Mouse (Mus musculus): ENCODE results near the gene Copz2. TPM values are rescaled to one million over a fixed set of nuclear protein-coding genes. Genes with fewer than 3 reads are reported as not detected.
"Not testable (repeated sequence)": the region's sequence is repeated elsewhere in the genome, so short reads cannot be mapped to it uniquely, and the experiment has no call there.

Copz2 gene
- 102 and 105 TPM in 2 replicates for polyA plus RNA-seq (2014; fragmentation: Nextera tagmentation; extraction: Ambion mirVana)

- H3K27ac ChIP-seq (ENCODE audit: low read depth, low read length): peak within 1 kb of the TSS; percentile 29; the same call in 1 of the 2 replicates
- H3K36me3 ChIP-seq (ENCODE audit: control insufficient read depth, insufficient read depth, low read length): no peaks in the 10 kb centered on the region
- WGBS (ENCODE audit: insufficient replicate concordance): 1% methylated on average over 54 of the region's 60 CpGs
- H3K4me3 ChIP-seq (ENCODE audit: low read depth, low read length): peak within 1 kb of the TSS; percentile 75
- peak within 1 kb of the TSS; percentile 94 for H3K4me2 ChIP-seq
- no peaks in the 10 kb centered on the region for H3K9me3 ChIP-seq (replicated peaks; ENCODE audit: control insufficient read depth, low read length)
- no peaks in the 10 kb centered on the region for H3K27me3 ChIP-seq (ENCODE audit: control insufficient read depth, insufficient read depth, low read length)
- H3K4me1 ChIP-seq (ENCODE audit: control insufficient read depth, insufficient read depth, low read length): peaks cover 8% of the 10 kb centered on the region
- peak; percentile 83 for ATAC-seq (replicated peaks; ENCODE audit: insufficient number of reproducible peaks, low FRiP score, low TSS enrichment)
- peak within 1 kb of the TSS; percentile 85 for H3K9ac ChIP-seq (ENCODE audit: low read depth, low read length)
Observed at GRCm38 (mm10) chr11:96849681-96850467, at the start of gene Copz2. Gene Copz2, plus strand, starts transcription at chr11:96849870.

- no peaks in the 10 kb centered on the region for H3K9me3 ChIP-seq (replicated peaks; ENCODE audit: control insufficient read depth, low read length)
- peaks cover 46% of the 10 kb centered on the region for H3K36me3 ChIP-seq (ENCODE audit: control insufficient read depth, insufficient read depth, low read length)
- 90% methylated on average over 5 of the region's 5 CpGs for whole genome bisulfite sequencing (ENCODE audit: insufficient replicate concordance)
- no peak overlapping the region for H3K9ac ChIP-seq (ENCODE audit: low read depth, low read length)
- no peak overlapping the region for H3K27ac ChIP-seq (ENCODE audit: low read depth, low read length)
- H3K4me3 ChIP-seq (ENCODE audit: low read depth, low read length): no peak overlapping the region
- no peaks in the 10 kb centered on the region for H3K27me3 ChIP-seq (ENCODE audit: control insufficient read depth, insufficient read depth, low read length)
- H3K4me1 ChIP-seq (ENCODE audit: control insufficient read depth, insufficient read depth, low read length): no peaks in the 10 kb centered on the region
- no peak overlapping the region for H3K4me2 ChIP-seq
- no peak for ATAC-seq (replicated peaks; ENCODE audit: insufficient number of reproducible peaks, low FRiP score, low TSS enrichment)
Observed at GRCm38 (mm10) chr11:96805606-96806005, 44.1 kb upstream of the Copz2 start.

GRCm38 (mm10) chr11:96808066-96808465 lies 41.6 kb upstream of the Copz2 start:
- no peak overlapping the region for H3K27ac ChIP-seq (ENCODE audit: low read depth, low read length)
- H3K4me1 ChIP-seq (ENCODE audit: control insufficient read depth, insufficient read depth, low read length): no peaks in the 10 kb centered on the region
- 39% methylated on average over 1 of the region's 1 CpGs for WGBS (ENCODE audit: insufficient replicate concordance)
- H3K4me3 ChIP-seq (ENCODE audit: low read depth, low read length): no peak overlapping the region
- H3K27me3 ChIP-seq (ENCODE audit: control insufficient read depth, insufficient read depth, low read length): no peaks in the 10 kb centered on the region
- H3K36me3 ChIP-seq (ENCODE audit: control insufficient read depth, insufficient read depth, low read length): peaks cover 32% of the 10 kb centered on the region
- no peaks in the 10 kb centered on the region for H3K9me3 ChIP-seq (replicated peaks; ENCODE audit: control insufficient read depth, low read length)
- no peak overlapping the region for H3K4me2 ChIP-seq
- no peak for ATAC-seq (replicated peaks; ENCODE audit: insufficient number of reproducible peaks, low FRiP score, low TSS enrichment)
- no peak overlapping the region for H3K9ac ChIP-seq (ENCODE audit: low read depth, low read length)

GRCm38 (mm10) chr11:96809562-96810235 lies 40.0 kb upstream of the Copz2 start:
- 93% methylated on average over 6 of the region's 6 CpGs for whole genome bisulfite sequencing (ENCODE audit: insufficient replicate concordance)
- Histone ChIP-seq H3K4me3 (ENCODE audit: low read depth, low read length) (no peak overlapping the region), H3K36me3 (ENCODE audit: control insufficient read depth, insufficient read depth, low read length) (peaks cover 24% of the 10 kb centered on the region), H3K4me1 (ENCODE audit: control insufficient read depth, insufficient read depth, low read length) (no peaks in the 10 kb centered on the region), H3K9me3 (replicated peaks; ENCODE audit: control insufficient read depth, low read length) (no peaks in the 10 kb centered on the region), H3K27me3 (ENCODE audit: control insufficient read depth, insufficient read depth, low read length) (no peaks in the 10 kb centered on the region), H3K4me2 (no peak overlapping the region), H3K27ac (ENCODE audit: low read depth, low read length) (no peak overlapping the region), H3K9ac (ENCODE audit: low read depth, low read length) (no peak overlapping the region)
- no peak for ATAC-seq (replicated peaks; ENCODE audit: insufficient number of reproducible peaks, low FRiP score, low TSS enrichment)

- not testable (repeated sequence) for H3K27me3 ChIP-seq (ENCODE audit: control insufficient read depth, insufficient read depth, low read length); H3K9ac ChIP-seq (ENCODE audit: low read depth, low read length); H3K4me1 ChIP-seq (ENCODE audit: control insufficient read depth, insufficient read depth, low read length); H3K27ac ChIP-seq (ENCODE audit: low read depth, low read length); H3K4me3 ChIP-seq (ENCODE audit: low read depth, low read length); H3K4me2 ChIP-seq; ATAC-seq (replicated peaks; ENCODE audit: insufficient number of reproducible peaks, low FRiP score, low TSS enrichment); H3K9me3 ChIP-seq (replicated peaks; ENCODE audit: control insufficient read depth, low read length)
- WGBS (ENCODE audit: insufficient replicate concordance): 78% methylated on average over 1 of the region's 1 CpGs
- peaks cover 24% of the 10 kb centered on the region for H3K36me3 ChIP-seq (ENCODE audit: control insufficient read depth, insufficient read depth, low read length)
Observed at GRCm38 (mm10) chr11:96811188-96811587, 38.5 kb upstream of the Copz2 start.

GRCm38 (mm10) chr11:96813455-96813854 lies 36.2 kb upstream of the Copz2 start:
- H3K27me3 ChIP-seq (ENCODE audit: control insufficient read depth, insufficient read depth, low read length): no peaks in the 10 kb centered on the region
- H3K4me1 ChIP-seq (ENCODE audit: control insufficient read depth, insufficient read depth, low read length): no peaks in the 10 kb centered on the region
- H3K36me3 ChIP-seq (ENCODE audit: control insufficient read depth, insufficient read depth, low read length): peaks cover 30% of the 10 kb centered on the region
- no peak overlapping the region for H3K4me2 ChIP-seq
- no peak for ATAC-seq (replicated peaks; ENCODE audit: insufficient number of reproducible peaks, low FRiP score, low TSS enrichment)
- 81% methylated on average over 4 of the region's 4 CpGs for WGBS (ENCODE audit: insufficient replicate concordance)
- no peak overlapping the region for H3K4me3 ChIP-seq (ENCODE audit: low read depth, low read length)
- H3K27ac ChIP-seq (ENCODE audit: low read depth, low read length): no peak overlapping the region
- no peaks in the 10 kb centered on the region for H3K9me3 ChIP-seq (replicated peaks; ENCODE audit: control insufficient read depth, low read length)
- no peak overlapping the region for H3K9ac ChIP-seq (ENCODE audit: low read depth, low read length)

- Histone ChIP-seq H3K36me3 (ENCODE audit: control insufficient read depth, insufficient read depth, low read length) (peaks cover 29% of the 10 kb centered on the region), H3K9me3 (replicated peaks; ENCODE audit: control insufficient read depth, low read length) (no peaks in the 10 kb centered on the region)
- 81% methylated on average over 5 of the region's 5 CpGs for WGBS (ENCODE audit: insufficient replicate concordance)
Observed at GRCm38 (mm10) chr11:96813920-96814319, 35.8 kb upstream of the Copz2 start.

GRCm38 (mm10) chr11:96814443-96814842 lies 35.2 kb upstream of the Copz2 start:
- WGBS (ENCODE audit: insufficient replicate concordance): 85% methylated on average over 2 of the region's 2 CpGs
- H3K4me1 ChIP-seq (ENCODE audit: control insufficient read depth, insufficient read depth, low read length): no peaks in the 10 kb centered on the region
- no peak overlapping the region for H3K4me3 ChIP-seq (ENCODE audit: low read depth, low read length)

More at GRCm38 (mm10) chr11:96813920-96814319, 35.8 kb upstream of the Copz2 start:
- H3K27ac ChIP-seq (ENCODE audit: low read depth, low read length): no peak overlapping the region
- no peak overlapping the region for H3K4me3 ChIP-seq (ENCODE audit: low read depth, low read length)
- H3K4me1 ChIP-seq (ENCODE audit: control insufficient read depth, insufficient read depth, low read length): no peaks in the 10 kb centered on the region
- H3K9ac ChIP-seq (ENCODE audit: low read depth, low read length): no peak overlapping the region
- ATAC-seq (replicated peaks; ENCODE audit: insufficient number of reproducible peaks, low FRiP score, low TSS enrichment): no peak
- H3K4me2 ChIP-seq: no peak overlapping the region
- no peaks in the 10 kb centered on the region for H3K27me3 ChIP-seq (ENCODE audit: control insufficient read depth, insufficient read depth, low read length)

More at GRCm38 (mm10) chr11:96814443-96814842, 35.2 kb upstream of the Copz2 start:
- H3K27me3 ChIP-seq (ENCODE audit: control insufficient read depth, insufficient read depth, low read length): no peaks in the 10 kb centered on the region
- ATAC-seq (replicated peaks; ENCODE audit: insufficient number of reproducible peaks, low FRiP score, low TSS enrichment): no peak
- H3K36me3 ChIP-seq (ENCODE audit: control insufficient read depth, insufficient read depth, low read length): peaks cover 30% of the 10 kb centered on the region
- H3K4me2 ChIP-seq: no peak overlapping the region
- no peak overlapping the region for H3K9ac ChIP-seq (ENCODE audit: low read depth, low read length)
- H3K27ac ChIP-seq (ENCODE audit: low read depth, low read length): no peak overlapping the region
- no peaks in the 10 kb centered on the region for H3K9me3 ChIP-seq (replicated peaks; ENCODE audit: control insufficient read depth, low read length)
